Mouse (Mus musculus) adrenal gland (tissue): ENCODE measurements around the gene A430033K04Rik.

Source experiments
- intact Hi-C: fragments of 180-260 bp; cut with DNase I; formaldehyde crosslinking; loops from one replicate; pipeline ENCODE4 v1.15.1; 2025
- microRNA-seq, 2 experiments: library from miRNA; unstranded; fragments of <30 nt; microRNA quantifications; one replicate each; pipeline ENCODE4; 2019

A430033K04Rik gene

DNA sequence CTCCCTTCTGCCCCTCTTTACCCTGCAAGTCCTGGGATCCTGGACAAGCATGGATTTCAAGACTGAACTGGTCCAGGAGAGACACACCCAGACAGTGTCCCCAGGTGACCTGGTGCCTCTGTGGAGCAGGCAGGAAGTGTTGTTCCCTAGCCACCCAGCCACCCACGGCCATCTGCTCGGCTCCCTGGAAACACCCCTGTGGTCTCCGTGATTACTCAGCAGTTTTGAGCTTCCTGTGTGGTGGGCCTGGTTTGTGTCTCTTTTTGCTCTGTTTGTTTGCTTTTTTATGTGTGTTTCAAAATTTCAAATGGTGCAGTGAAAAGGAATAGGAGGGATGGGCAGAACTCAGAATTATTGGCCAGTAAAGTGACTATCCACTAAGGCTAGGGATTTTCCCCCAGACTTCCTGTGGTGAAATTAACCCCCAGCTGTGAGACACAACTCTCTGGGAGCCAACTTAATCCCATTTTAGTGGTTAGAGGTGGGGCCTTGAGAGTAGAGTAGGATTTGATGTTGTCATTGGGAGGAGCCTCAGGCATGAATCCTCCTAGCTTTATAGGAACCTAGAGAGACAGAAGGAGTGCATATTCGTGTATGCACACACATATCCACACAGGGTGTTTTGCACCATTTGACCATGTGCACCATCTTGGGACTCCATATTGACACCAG is 72.0 kb downstream of the A430033K04Rik start:
- intact Hi-C loops, result no loop called here

DNA sequence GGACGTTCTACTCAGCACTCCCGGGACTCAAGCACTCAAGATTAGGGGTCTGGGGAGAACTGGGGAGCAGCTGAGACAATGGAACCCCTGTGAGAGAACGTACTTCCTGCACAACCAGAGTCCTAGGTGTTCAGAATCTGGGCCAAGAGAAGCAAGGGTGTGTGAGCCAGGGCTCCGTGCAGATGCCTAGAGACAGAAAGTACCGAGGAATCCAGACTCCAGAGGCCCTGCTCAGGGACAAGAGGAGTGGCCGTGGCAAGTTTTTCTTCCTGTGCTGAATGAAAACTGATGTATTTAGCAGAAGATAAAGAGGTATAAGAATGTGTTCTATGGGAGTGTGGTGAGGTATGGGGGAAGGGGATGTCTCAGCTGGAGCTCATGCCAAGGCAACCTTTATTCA is 74.8 kb downstream of the A430033K04Rik start:
- intact Hi-C loops, result no loop called here

Small RNA genes within 50 kb of the gene (microRNA-seq; reads per million reads assigned to microRNA genes)
- 0 reads per million in 2 experiments for gene Gm24082
